Mouse (Mus musculus): ENCODE results near the gene Gm5485. TPM values are rescaled to one million over a fixed set of nuclear protein-coding genes. Genes with fewer than 3 reads are reported as not detected.

Gm5485 gene
- total and polyA plus RNA-seq, 2 experiments from 2014 or later: not detected

GRCm38 (mm10) chr16:48429427-48429826 is 17.2 kb upstream of the Gm5485 start:
- H3K36me3 ChIP-seq (ENCODE audit: insufficient read depth): no peaks in the 10 kb centered on the region
- H3K27me3 ChIP-seq (ENCODE audit: insufficient read depth, low read length): no peaks in the 10 kb centered on the region
- no peak overlapping the region for H3K27ac ChIP-seq (ENCODE audit: low read depth, low read length)
- DNase-seq: peak; percentile 13
- no peak overlapping the region for H3K9ac ChIP-seq
- H3K4me2 ChIP-seq (ENCODE audit: low read depth): no peak overlapping the region
- TF ChIP-seq CTCF (IDR thresholded peaks at IDR 0.05; ENCODE audit: low read depth): no peak
- 0 out of 2 replicates have a peak, but pooled peaks cover 6% of the 10 kb centered on the region for H3K4me1 ChIP-seq (ENCODE audit: insufficient read depth)
- WGBS: 44% methylated on average over 1 of the region's 1 CpGs
- ATAC-seq: peak; percentile 29; the same call in 1 of the 2 replicates
- no peaks in the 10 kb centered on the region for H3K9me3 ChIP-seq (ENCODE audit: low read length)
- no peak overlapping the region for H3K4me3 ChIP-seq (ENCODE audit: low read depth, low read length)

DNA sequence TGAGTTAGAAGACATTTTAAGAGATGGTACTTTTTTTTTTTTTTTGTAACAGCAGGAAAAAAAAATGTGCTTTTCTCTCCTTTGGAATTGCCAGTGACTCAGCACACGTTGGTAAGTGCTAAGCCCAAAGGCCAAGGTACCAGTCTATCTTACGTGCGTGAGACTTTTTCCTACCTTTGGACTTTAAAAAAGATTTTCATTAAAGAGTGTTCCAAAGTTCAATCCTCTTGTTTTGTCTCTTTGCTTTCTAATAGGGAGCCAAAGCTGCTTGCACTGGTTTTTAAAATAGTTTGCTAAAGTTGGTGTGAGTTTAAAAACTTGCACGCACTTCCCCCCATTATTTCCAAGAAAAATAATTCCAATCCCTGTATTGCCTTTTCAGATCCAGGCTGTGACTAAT is 11.9 kb upstream of the Gm5485 start:
- H3K27ac ChIP-seq (ENCODE audit: low read depth, low read length): no peak overlapping the region
- no peak for TF ChIP-seq CTCF (IDR thresholded peaks at IDR 0.05; ENCODE audit: low read depth)
- 80% methylated on average over 4 of the region's 4 CpGs for WGBS
- DNase-seq (no peak), ATAC-seq (no peak)
- H3K4me2 ChIP-seq (ENCODE audit: low read depth): no peak overlapping the region
- H3K36me3 ChIP-seq (ENCODE audit: insufficient read depth): no peaks in the 10 kb centered on the region
- 0 out of 2 replicates have a peak, but pooled peaks cover under 1% of the 10 kb centered on the region for H3K4me1 ChIP-seq (ENCODE audit: insufficient read depth)
- no peaks in the 10 kb centered on the region for H3K9me3 ChIP-seq (ENCODE audit: low read length)
- no peak overlapping the region for H3K4me3 ChIP-seq (ENCODE audit: low read depth, low read length)
- H3K9ac ChIP-seq: no peak overlapping the region
- H3K27me3 ChIP-seq (ENCODE audit: insufficient read depth, low read length): no peaks in the 10 kb centered on the region

- 20% methylated on average over 2 of the region's 2 CpGs for WGBS
- no peak overlapping the region for H3K4me3 ChIP-seq (ENCODE audit: low read depth, low read length)
- no peak overlapping the region for H3K4me2 ChIP-seq (ENCODE audit: low read depth)
- no peaks in the 10 kb centered on the region for H3K27me3 ChIP-seq (ENCODE audit: insufficient read depth, low read length)
- H3K9ac ChIP-seq: no peak overlapping the region
- TF ChIP-seq CTCF (IDR thresholded peaks at IDR 0.05; ENCODE audit: low read depth): no peak
- DNase-seq: no peak
- no peaks in the 10 kb centered on the region for H3K4me1 ChIP-seq (ENCODE audit: insufficient read depth)
- ATAC-seq: no peak
- no peaks in the 10 kb centered on the region for H3K9me3 ChIP-seq (ENCODE audit: low read length)
- H3K27ac ChIP-seq (ENCODE audit: low read depth, low read length): no peak overlapping the region
- no peaks in the 10 kb centered on the region for H3K36me3 ChIP-seq (ENCODE audit: insufficient read depth)
Observed at GRCm38 (mm10) chr16:48422501-48422900, 10.3 kb upstream of the Gm5485 start.

DNA sequence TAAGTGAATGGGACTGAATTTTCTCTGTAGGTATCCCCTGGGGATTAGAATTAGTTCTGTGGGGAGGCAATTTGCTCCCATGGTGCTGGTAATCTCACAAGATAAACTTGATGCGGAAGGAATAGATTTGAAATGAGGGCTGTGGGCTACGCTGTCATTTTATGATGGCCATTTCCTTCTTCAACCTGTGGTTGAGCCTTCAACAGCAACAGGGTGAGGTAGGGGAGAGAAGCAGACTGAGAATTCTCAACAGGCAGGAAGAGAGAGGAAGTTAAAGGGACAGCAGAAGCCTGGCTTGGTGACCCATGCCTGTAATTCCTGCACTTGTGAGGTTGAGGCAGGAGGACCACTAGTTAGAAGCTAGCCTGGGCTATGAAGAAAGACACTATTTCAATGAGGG is 6.8 kb upstream of the Gm5485 start:
- H3K4me2 ChIP-seq (ENCODE audit: low read depth): no peak overlapping the region
- H3K27me3 ChIP-seq (ENCODE audit: insufficient read depth, low read length): no peaks in the 10 kb centered on the region
- ATAC-seq (no peak), DNase-seq (no peak)
- no peak overlapping the region for H3K9ac ChIP-seq
- no peaks in the 10 kb centered on the region for H3K4me1 ChIP-seq (ENCODE audit: insufficient read depth)
- no peaks in the 10 kb centered on the region for H3K9me3 ChIP-seq (ENCODE audit: low read length)
- WGBS: 86% methylated on average over 2 of the region's 2 CpGs
- no peak overlapping the region for H3K27ac ChIP-seq (ENCODE audit: low read depth, low read length)
- no peak for TF ChIP-seq CTCF (IDR thresholded peaks at IDR 0.05; ENCODE audit: low read depth)
- H3K36me3 ChIP-seq (ENCODE audit: insufficient read depth): no peaks in the 10 kb centered on the region
- no peak overlapping the region for H3K4me3 ChIP-seq (ENCODE audit: low read depth, low read length)

DNA sequence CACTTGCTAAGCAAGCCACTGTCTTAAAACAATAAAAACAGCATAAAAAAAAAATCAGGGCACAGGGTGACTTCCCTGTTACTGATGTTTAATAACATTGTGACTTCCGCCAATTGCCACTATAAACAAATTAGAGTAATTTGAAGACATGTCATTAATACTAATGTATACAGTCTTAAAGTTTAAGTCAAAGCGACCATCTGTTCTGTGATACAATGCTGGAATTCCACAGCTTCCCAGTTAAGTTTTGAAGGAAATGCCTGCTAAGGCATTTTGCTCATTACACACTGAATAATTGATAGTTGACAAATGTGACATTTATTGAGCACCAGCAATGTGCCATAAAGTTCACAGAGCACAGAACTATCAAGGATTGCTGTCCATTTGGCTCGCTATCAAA is 6.3 kb upstream of the Gm5485 start:
- H3K9ac ChIP-seq: no peak overlapping the region
- ATAC-seq (no peak), DNase-seq (no peak)
- no peak for TF ChIP-seq CTCF (IDR thresholded peaks at IDR 0.05; ENCODE audit: low read depth)
- H3K4me3 ChIP-seq (ENCODE audit: low read depth, low read length): no peak overlapping the region
- WGBS: 77% methylated on average over 3 of the region's 3 CpGs
- no peaks in the 10 kb centered on the region for H3K27me3 ChIP-seq (ENCODE audit: insufficient read depth, low read length)
- H3K27ac ChIP-seq (ENCODE audit: low read depth, low read length): no peak overlapping the region
- H3K4me2 ChIP-seq (ENCODE audit: low read depth): no peak overlapping the region
- H3K4me1 ChIP-seq (ENCODE audit: insufficient read depth): no peaks in the 10 kb centered on the region
- H3K36me3 ChIP-seq (ENCODE audit: insufficient read depth): no peaks in the 10 kb centered on the region
- no peaks in the 10 kb centered on the region for H3K9me3 ChIP-seq (ENCODE audit: low read length)

DNA sequence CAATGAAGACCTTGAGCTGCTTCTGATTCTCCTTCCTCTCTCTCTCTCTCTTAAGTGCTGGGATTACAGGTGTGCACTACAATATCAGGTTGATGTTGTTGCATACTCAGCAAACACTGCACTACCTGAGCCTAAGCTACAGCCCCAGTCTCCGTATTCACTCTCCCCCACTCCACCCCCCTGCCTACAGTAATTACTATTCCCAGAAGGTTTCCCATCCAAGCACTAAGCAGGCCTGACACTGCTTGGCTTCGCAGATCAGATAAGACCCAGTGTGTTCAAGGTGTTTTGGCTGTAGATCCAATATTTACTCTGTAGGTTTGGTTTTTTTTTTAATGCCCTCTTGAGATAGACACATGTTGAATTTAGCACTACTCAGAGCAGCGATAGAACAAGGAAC is 2.1 kb downstream of the Gm5485 start:
- H3K27ac ChIP-seq (ENCODE audit: low read depth, low read length): no peak overlapping the region
- no peaks in the 10 kb centered on the region for H3K4me1 ChIP-seq (ENCODE audit: insufficient read depth)
- no peaks in the 10 kb centered on the region for H3K36me3 ChIP-seq (ENCODE audit: insufficient read depth)
- ATAC-seq (no peak), DNase-seq (no peak)
- no peak overlapping the region for H3K4me3 ChIP-seq (ENCODE audit: low read depth, low read length)
- 78% methylated on average over 3 of the region's 3 CpGs for whole genome bisulfite sequencing
- H3K4me2 ChIP-seq (ENCODE audit: low read depth): no peak overlapping the region
- no peaks in the 10 kb centered on the region for H3K27me3 ChIP-seq (ENCODE audit: insufficient read depth, low read length)
- TF ChIP-seq CTCF (IDR thresholded peaks at IDR 0.05; ENCODE audit: low read depth): no peak
- H3K9ac ChIP-seq: no peak overlapping the region
- no peaks in the 10 kb centered on the region for H3K9me3 ChIP-seq (ENCODE audit: low read length)

DNA sequence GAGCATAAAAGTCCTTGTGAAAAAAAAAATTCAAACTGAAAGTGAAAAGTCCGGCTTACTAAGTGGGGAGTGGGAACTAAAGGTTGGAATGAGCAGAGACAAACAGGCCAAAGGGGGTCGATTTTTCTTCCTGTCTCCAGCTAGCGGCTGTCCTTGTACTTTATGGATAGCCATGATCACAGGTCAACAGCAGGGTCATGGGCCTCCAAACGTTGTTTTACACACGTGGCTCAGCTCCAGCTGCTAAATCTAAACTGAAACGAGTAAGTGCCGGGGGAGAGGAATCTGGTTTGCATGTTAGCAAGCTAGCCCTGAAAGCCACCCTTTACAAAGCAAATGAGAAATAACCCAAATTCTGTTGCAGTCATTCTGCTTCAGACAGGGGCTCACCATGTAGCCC is 2.6 kb downstream of the Gm5485 start:
- TF ChIP-seq CTCF (IDR thresholded peaks at IDR 0.05; ENCODE audit: low read depth): no peak
- WGBS: 76% methylated on average over 7 of the region's 7 CpGs

More for the DNA sequence above, 2.6 kb downstream of the Gm5485 start:
- Histone ChIP-seq H3K9me3 (ENCODE audit: low read length) (no peaks in the 10 kb centered on the region), H3K9ac (no peak overlapping the region), H3K4me3 (ENCODE audit: low read depth, low read length) (no peak overlapping the region), H3K36me3 (ENCODE audit: insufficient read depth) (no peaks in the 10 kb centered on the region), H3K4me2 (ENCODE audit: low read depth) (no peak overlapping the region), H3K27ac (ENCODE audit: low read depth, low read length) (no peak overlapping the region), H3K27me3 (ENCODE audit: insufficient read depth, low read length) (no peaks in the 10 kb centered on the region), H3K4me1 (ENCODE audit: insufficient read depth) (no peaks in the 10 kb centered on the region)
- no peak for ATAC-seq
- DNase-seq: no peak
